Mouse (Mus musculus) heart, embryonic 16.5 days (tissue): ENCODE results near the gene Prr15l. TPM values are rescaled to one million over a fixed set of nuclear protein-coding genes. Genes with fewer than 3 reads are reported as not detected.

Source experiments
- ATAC-seq: fragments of 200-750 bp; cut with Nextera tagmentation; replicated peaks from 2 replicates; pipeline ENCODE4 v1.8.0; 2017; ENCODE audit warnings: moderate number of reproducible peaks; ENCODE audit not compliant: insufficient read depth, low FRiP score; ENCODE audit errors: extremely low read depth
- H3K27ac ChIP-seq: fragments of 300-500 bp; sonication (generic); 2 replicates; pipeline ENCODE4 v1.5.1; 2014; ENCODE audit warnings: mild to moderate bottlenecking, low read length, control low read depth, moderate library complexity
- H3K27me3 ChIP-seq: fragments of 300-500 bp; sonication (generic); 2 replicates; pipeline ENCODE4 v1.6.1; 2014; ENCODE audit warnings: low read length, mixed read lengths; ENCODE audit not compliant: control insufficient read depth, insufficient read depth
- H3K36me3 ChIP-seq: fragments of 300-500 bp; sonication (generic); 2 replicates; pipeline ENCODE4 v1.6.1; 2014; ENCODE audit not compliant: control insufficient read depth, insufficient read depth
- H3K4me1 ChIP-seq: fragments of 300-500 bp; sonication (generic); 2 replicates; pipeline ENCODE4 v1.6.1; 2014; ENCODE audit warnings: low read length, mixed read lengths; ENCODE audit not compliant: control insufficient read depth, insufficient read depth
- H3K4me2 ChIP-seq: fragments of 300-500 bp; sonication (generic); 2 replicates; pipeline ENCODE4 v1.6.1; 2014; ENCODE audit warnings: low read depth, mild to moderate bottlenecking, control low read depth, low read length
- H3K4me3 ChIP-seq: fragments of 300-500 bp; sonication (generic); 2 replicates; pipeline ENCODE4 v1.5.1; 2014; ENCODE audit warnings: mild to moderate bottlenecking, control low read depth, low read length
- H3K9ac ChIP-seq: fragments of 300-500 bp; sonication (generic); 2 replicates; pipeline ENCODE4 v1.6.1; 2014; ENCODE audit warnings: low read length, control low read depth
- H3K9me3 ChIP-seq: fragments of 300-500 bp; sonication (generic); replicated peaks from 2 replicates; pipeline ENCODE4 v1.6.1; 2016; ENCODE audit warnings: low read length; ENCODE audit not compliant: control insufficient read depth
- WGBS: fragments of 180-500 bp; shearing (Covaris S2); extraction: QIAGEN DNeasy Blood & Tissue Kit; methylation state at CpG from one replicate; pipeline ENCODE4 v1.1.7; 2014; 5-methylcytosine and 5-hydroxymethylcytosine counted together
- polyA plus RNA-seq: library from polyadenylated mRNA; unstranded; fragments of >200 nt; fragmentation: Nextera tagmentation; extraction: Ambion mirVana; gene quantifications from 2 replicates; pipeline ENCODE4 v1.2.1, GENCODE M21; 2015

The Prr15l gene
- polyA plus RNA-seq, 1 experiment from 2014 or later = 1.0 TPM

DNA sequence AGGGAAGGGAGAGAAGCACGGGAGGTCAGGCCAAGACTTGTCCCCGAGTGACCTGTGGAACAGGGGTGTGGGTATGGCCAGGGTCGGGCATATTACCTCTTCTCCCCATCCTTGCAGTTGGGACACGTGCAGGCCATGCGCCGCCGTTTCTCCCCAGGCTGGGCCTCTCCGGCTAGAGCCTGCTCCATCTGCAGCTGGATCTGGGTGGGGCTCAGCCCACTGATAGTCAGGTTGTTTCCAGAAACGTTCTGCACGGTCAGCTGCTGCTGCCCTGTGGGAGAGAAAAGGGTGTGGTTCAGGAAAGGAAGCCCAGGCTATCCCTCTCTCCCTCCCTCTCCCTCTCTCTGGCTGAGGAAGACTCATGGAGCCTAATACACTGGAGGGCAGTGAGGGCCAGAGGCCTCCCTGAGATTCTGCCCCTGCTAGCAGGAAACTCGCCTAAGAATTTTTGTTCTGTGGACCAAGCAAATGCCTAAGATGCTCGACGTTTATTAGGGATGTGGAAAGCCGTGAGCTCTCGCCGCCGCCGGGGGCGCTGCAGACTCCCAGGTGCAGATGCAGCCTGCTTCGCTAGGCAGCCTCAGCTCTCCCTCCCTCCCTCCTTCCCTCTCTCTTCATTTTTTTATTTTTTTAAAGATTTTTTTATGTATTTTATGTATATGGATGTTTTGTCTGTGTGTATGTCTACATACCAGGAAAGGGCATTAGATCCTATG, 28.3 kb downstream of the Prr15l start:
- Histone ChIP-seq H3K4me2 (no peak overlapping the region), H3K27me3 (no peaks in the 10 kb centered on the region), H3K36me3 (peaks cover 57% of the 10 kb centered on the region), H3K27ac (no peak overlapping the region), H3K9ac (no peak overlapping the region), H3K9me3 (no peaks in the 10 kb centered on the region), H3K4me3 (no peak overlapping the region), H3K4me1 (no peaks in the 10 kb centered on the region)
- 59% methylated on average over 20 of the region's 20 CpGs for WGBS
- no peak for ATAC-seq

- Histone ChIP-seq H3K9ac (no peak overlapping the region), H3K4me2 (no peak overlapping the region), H3K27me3 (no peaks in the 10 kb centered on the region), H3K4me1 (no peaks in the 10 kb centered on the region), H3K36me3 (peaks cover 57% of the 10 kb centered on the region), H3K4me3 (no peak overlapping the region), H3K27ac (no peak overlapping the region), H3K9me3 (no peaks in the 10 kb centered on the region)
- no peak for ATAC-seq
- WGBS = 88% methylated on average over 10 of the region's 10 CpGs
Measured at GRCm38 (mm10) chr11:96957061-96957805, 29.3 kb downstream of the Prr15l start.

- Histone ChIP-seq H3K4me2 (no peak overlapping the region), H3K9ac (no peak overlapping the region), H3K27ac (no peak overlapping the region), H3K36me3 (peaks cover 24% of the 10 kb centered on the region), H3K4me1 (peaks cover 21% of the 10 kb centered on the region), H3K27me3 (no peaks in the 10 kb centered on the region), H3K4me3 (no peak overlapping the region), H3K9me3 (no peaks in the 10 kb centered on the region)
- ATAC-seq = peak; percentile 70
- 16% methylated on average over 8 of the region's 8 CpGs for WGBS
Measured at GRCm38 (mm10) chr11:96963580-96963979, 35.7 kb downstream of the Prr15l start.

- no peaks in the 10 kb centered on the region for H3K27me3 ChIP-seq
- WGBS = 88% methylated on average over 3 of the region's 3 CpGs
- H3K4me3 ChIP-seq = no peak overlapping the region
- no peak for ATAC-seq
- no peak overlapping the region for H3K9ac ChIP-seq
- H3K36me3 ChIP-seq = peaks cover 6% of the 10 kb centered on the region
- no peak overlapping the region for H3K27ac ChIP-seq
- H3K4me2 ChIP-seq = no peak overlapping the region
- H3K9me3 ChIP-seq = no peaks in the 10 kb centered on the region
- H3K4me1 ChIP-seq = peaks cover 45% of the 10 kb centered on the region
Measured at GRCm38 (mm10) chr11:96966172-96966571, 38.3 kb downstream of the Prr15l start.

DNA sequence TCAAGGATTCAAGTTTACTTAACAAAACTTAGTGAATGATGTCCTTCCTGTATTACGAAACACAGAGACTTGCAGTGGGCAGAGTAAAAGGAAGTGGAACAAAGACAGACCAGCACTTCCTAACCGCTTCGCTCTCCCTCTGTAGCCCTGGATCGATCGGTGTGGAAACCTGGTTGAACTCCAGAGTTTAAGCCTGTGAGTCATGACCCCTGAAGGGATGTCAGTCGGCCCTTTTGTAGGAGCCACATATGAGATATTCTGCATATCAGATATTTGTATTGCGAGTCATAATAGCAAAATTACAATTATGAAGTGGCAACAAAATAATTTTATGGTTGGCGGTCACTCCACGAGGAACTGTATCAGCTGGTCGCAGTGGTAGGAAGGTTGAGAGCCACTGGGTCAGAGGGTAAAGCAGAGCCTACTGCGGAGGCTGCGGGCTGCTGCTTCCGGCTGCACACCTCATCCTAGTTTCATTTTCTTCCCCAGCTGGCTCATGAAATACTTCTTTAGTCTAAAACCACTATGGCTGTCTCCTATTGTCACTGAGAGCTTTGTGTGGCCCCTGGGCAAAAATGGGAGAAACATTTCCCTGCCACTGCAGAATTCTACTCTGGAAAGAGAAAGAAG, 39.1 kb downstream of the Prr15l start:
- peak overlapping the region; percentile 100 for H3K27ac ChIP-seq

DNA sequence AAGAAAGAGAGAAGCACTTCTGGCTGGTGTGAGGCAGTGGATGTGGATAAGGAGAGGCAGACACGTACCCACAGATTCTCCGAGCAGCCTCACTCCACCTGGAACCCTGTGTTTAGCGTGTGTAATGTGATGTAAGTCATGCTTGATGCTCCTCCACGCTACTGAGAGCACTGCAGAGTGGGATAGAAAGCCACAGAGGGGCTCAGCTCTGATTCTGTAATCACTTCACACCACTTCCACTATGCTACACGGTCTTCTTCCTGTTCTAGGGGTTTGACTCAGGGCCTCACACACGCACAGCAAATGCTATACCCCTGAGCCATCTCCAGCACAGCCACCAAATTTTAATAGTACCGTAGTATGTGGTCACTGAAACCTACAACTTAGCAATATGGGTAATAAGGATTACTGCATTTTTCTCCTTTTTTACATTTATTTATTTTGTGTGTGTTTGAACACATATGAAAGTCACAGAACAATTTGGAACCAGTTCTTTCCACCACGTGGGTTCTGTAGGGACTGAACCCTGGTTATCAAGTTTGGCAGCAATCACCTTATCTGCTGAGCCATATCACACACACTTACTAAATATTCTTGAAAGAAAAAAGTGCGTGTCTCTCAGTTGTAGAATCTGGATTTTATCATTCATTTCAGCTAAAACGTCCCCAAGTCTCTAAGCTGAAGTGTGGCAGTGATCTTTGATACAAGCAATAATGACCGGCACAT, 39.8 kb downstream of the Prr15l start:
- peaks cover 59% of the 10 kb centered on the region for H3K4me1 ChIP-seq
- H3K9ac ChIP-seq = peak overlapping the region; percentile 73
- H3K27ac ChIP-seq = peak overlapping the region; percentile 100
- WGBS = 42% methylated on average over 11 of the region's 11 CpGs
- H3K27me3 ChIP-seq = no peaks in the 10 kb centered on the region
- no peaks in the 10 kb centered on the region for H3K9me3 ChIP-seq
- H3K4me2 ChIP-seq = peak overlapping the region; percentile 71
- H3K4me3 ChIP-seq = peak overlapping the region; percentile 11; the same call in 1 of the 2 replicates
- H3K36me3 ChIP-seq = no peaks in the 10 kb centered on the region
- no peak for ATAC-seq

More for the DNA sequence above, 39.1 kb downstream of the Prr15l start:
- H3K27me3 ChIP-seq = no peaks in the 10 kb centered on the region
- H3K36me3 ChIP-seq = no peaks in the 10 kb centered on the region
- 61% methylated on average over 13 of the region's 13 CpGs for WGBS
- peaks cover 53% of the 10 kb centered on the region for H3K4me1 ChIP-seq
- H3K9ac ChIP-seq = peak overlapping the region; percentile 73
- peak overlapping the region; percentile 11; the same call in 1 of the 2 replicates for H3K4me3 ChIP-seq
- no peak for ATAC-seq
- peak overlapping the region; percentile 56 for H3K4me2 ChIP-seq
- no peaks in the 10 kb centered on the region for H3K9me3 ChIP-seq

- H3K9me3 ChIP-seq = no peaks in the 10 kb centered on the region
- no peaks in the 10 kb centered on the region for H3K27me3 ChIP-seq
- peak overlapping the region; percentile 100 for H3K27ac ChIP-seq
- H3K4me1 ChIP-seq = peaks cover 59% of the 10 kb centered on the region
- no peak for ATAC-seq
- H3K4me2 ChIP-seq = peak overlapping the region; percentile 71
- 33% methylated on average over 6 of the region's 6 CpGs for WGBS
- H3K36me3 ChIP-seq = no peaks in the 10 kb centered on the region
- H3K9ac ChIP-seq = peak overlapping the region; percentile 73
- peak overlapping the region; percentile 4; the same call in 1 of the 2 replicates for H3K4me3 ChIP-seq
Measured at GRCm38 (mm10) chr11:96968476-96968875, 40.6 kb downstream of the Prr15l start.

DNA sequence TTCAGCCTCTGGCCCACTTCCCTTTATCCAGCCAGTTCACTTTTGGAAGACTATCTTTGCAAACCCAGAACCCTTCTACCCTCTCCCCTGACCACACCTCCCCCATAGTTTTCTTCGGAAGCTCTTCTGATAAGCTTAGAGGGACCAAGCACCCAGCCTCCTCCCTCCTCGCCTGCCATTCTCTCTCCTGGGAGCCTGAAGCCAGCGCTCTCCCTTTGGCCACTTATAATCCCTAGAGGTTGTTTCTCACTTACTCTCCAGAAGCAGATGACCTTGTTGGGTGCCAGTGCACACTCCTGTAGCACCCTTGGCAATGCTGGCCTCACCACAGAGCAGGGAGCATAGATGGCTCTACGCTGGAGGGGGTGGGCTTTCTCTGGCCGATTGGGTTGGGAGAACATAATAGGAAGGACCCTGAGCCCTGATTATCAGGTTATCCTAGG, 41.4 kb downstream of the Prr15l start:
- Histone ChIP-seq H3K36me3 (no peaks in the 10 kb centered on the region), H3K27me3 (no peaks in the 10 kb centered on the region), H3K4me3 (peak overlapping the region; percentile 33), H3K4me1 (peaks cover 65% of the 10 kb centered on the region), H3K4me2 (peak overlapping the region; percentile 71), H3K27ac (peak overlapping the region; percentile 100), H3K9me3 (no peaks in the 10 kb centered on the region), H3K9ac (peak overlapping the region; percentile 73)
- ATAC-seq = peak; percentile 63
- WGBS = 25% methylated on average over 5 of the region's 5 CpGs
